Mouse (Mus musculus) lung, adult 18-20 months (tissue): ENCODE measurements around the gene Syf2.
A peak's percentile ranks its signal among the peaks of the same experiment; 100 is the strongest.

ENCODE experiments used
- DNase-seq, 2 experiments: peaks; one replicate each; pipeline ENCODE4 v3.0.0; 2022; ENCODE audit warnings: mixed read lengths in 2 of 2

Gene Syf2

GRCm38 (mm10) chr4:134924019-134924741 is 6.5 kb upstream of the Syf2 start:
- peak; percentile 86 to 91 for DNase-seq

- no peak for DNase-seq
These were observed 5.5 kb upstream of the Syf2 start for GRCm38 (mm10) chr4:134925206-134925605.

- DNase-seq, result no peak
These were observed 2.8 kb upstream of the Syf2 start for GRCm38 (mm10) chr4:134927815-134928463.

- DNase-seq, result no peak
These were observed 2.2 kb upstream of the Syf2 start for GRCm38 (mm10) chr4:134928464-134928836.

- no peak for DNase-seq
These were observed 1.2 kb upstream of the Syf2 start for GRCm38 (mm10) chr4:134929536-134929935.

GRCm38 (mm10) chr4:134930190-134930589 is 508 bp upstream of the Syf2 start:
- no peak for DNase-seq

GRCm38 (mm10) chr4:134937240-134938176 is 6.8 kb downstream of the Syf2 start:
- no peak for DNase-seq

GRCm38 (mm10) chr4:134939900-134940299 is 9.2 kb downstream of the Syf2 start:
- DNase-seq, result no peak

GRCm38 (mm10) chr4:134943758-134944538 is 13.2 kb downstream of the Syf2 start:
- no peak for DNase-seq

GRCm38 (mm10) chr4:134946024-134946744 is 15.5 kb downstream of the Syf2 start:
- peak; percentile 56 to 69 for DNase-seq

- DNase-seq, result peak; percentile 46 to 56
These were observed 19.9 kb downstream of the Syf2 start for GRCm38 (mm10) chr4:134950518-134951091.

GRCm38 (mm10) chr4:134954461-134954860 is 23.8 kb downstream of the Syf2 start:
- no peak for DNase-seq

- DNase-seq, result no peak
These were observed 24.5 kb downstream of the Syf2 start for GRCm38 (mm10) chr4:134955196-134955595.

GRCm38 (mm10) chr4:134955845-134956244 is 25.1 kb downstream of the Syf2 start:
- no peak for DNase-seq

GRCm38 (mm10) chr4:134956328-134956727 is 25.6 kb downstream of the Syf2 start:
- DNase-seq, result peak; percentile 58 to 64

- no peak for DNase-seq
These were observed 32.5 kb downstream of the Syf2 start for GRCm38 (mm10) chr4:134963021-134963776.

GRCm38 (mm10) chr4:134967887-134968604 is 37.3 kb downstream of the Syf2 start:
- no peak for DNase-seq

- no peak for DNase-seq
These were observed 37.9 kb downstream of the Syf2 start for GRCm38 (mm10) chr4:134968605-134968976.

GRCm38 (mm10) chr4:134975261-134975928 is 44.7 kb downstream of the Syf2 start:
- DNase-seq, result no peak
